Mouse (Mus musculus) forebrain, embryonic 14.5 days (tissue): ENCODE measurements at regions not wholly inside any gene's neighbourhood (a gene's known extent, or its start where the extent isn't known, plus 50 kb on each side); places are given as distances from the start of the nearest gene placed in this dataset.

Experiments used
- ATAC-seq: fragments of 200-750 bp; cut with Nextera tagmentation; 2 replicates; pipeline ENCODE4 v1.8.0; 2017; ENCODE audit warnings: mild to moderate bottlenecking, moderate library complexity
- DNase-seq: peaks from one replicate; pipeline ENCODE4 v3.0.0-alpha.2; 2015; ENCODE audit warnings: low spot score
- H3K27ac ChIP-seq: fragments of 300-500 bp; sonication (generic); 2 replicates; pipeline ENCODE4 v1.5.1; 2014; ENCODE audit warnings: low read depth, mild to moderate bottlenecking, control low read depth, low read length, moderate library complexity
- H3K27me3 ChIP-seq: fragments of 300-500 bp; sonication (generic); replicated peaks from 2 replicates; pipeline ENCODE4 v1.6.1; 2014; ENCODE audit warnings: low read length, control low read depth, mixed read lengths; ENCODE audit not compliant: control insufficient read depth, insufficient read depth
- H3K36me3 ChIP-seq: fragments of 300-500 bp; sonication (generic); 2 replicates; pipeline ENCODE4 v1.6.1; 2014; ENCODE audit warnings: low read length, control low read depth; ENCODE audit not compliant: control insufficient read depth, insufficient read depth
- H3K4me1 ChIP-seq: fragments of 300-500 bp; sonication (generic); 2 replicates; pipeline ENCODE4 v1.6.1; 2014; ENCODE audit warnings: antibody characterized with exemption, low read length, control low read depth; ENCODE audit not compliant: control insufficient read depth, insufficient read depth
- H3K4me2 ChIP-seq: fragments of 300-500 bp; sonication (generic); 2 replicates; pipeline ENCODE4 v1.6.1; 2014; ENCODE audit warnings: mild to moderate bottlenecking, control low read depth, low read length
- H3K4me3 ChIP-seq: fragments of 300-500 bp; sonication (generic); 2 replicates; pipeline ENCODE4 v1.5.1; 2014; ENCODE audit warnings: low read depth, low read length, control low read depth
- H3K9ac ChIP-seq: fragments of 300-500 bp; sonication (generic); 2 replicates; pipeline ENCODE4 v1.6.1; 2014; ENCODE audit warnings: mild to moderate bottlenecking, low read length, control low read depth, moderate library complexity
- H3K9me3 ChIP-seq: fragments of 300-500 bp; sonication (generic); replicated peaks from 2 replicates; pipeline ENCODE4 v1.6.1; 2016; ENCODE audit warnings: low read length, control low read depth, mixed read lengths; ENCODE audit not compliant: control insufficient read depth
- WGBS: fragments of 180-500 bp; shearing (Covaris S2); extraction: QIAGEN DNeasy Blood & Tissue Kit; methylation state at CpG from one replicate; pipeline ENCODE4 v1.1.7; 2014; 5-methylcytosine and 5-hydroxymethylcytosine counted together

DNA sequence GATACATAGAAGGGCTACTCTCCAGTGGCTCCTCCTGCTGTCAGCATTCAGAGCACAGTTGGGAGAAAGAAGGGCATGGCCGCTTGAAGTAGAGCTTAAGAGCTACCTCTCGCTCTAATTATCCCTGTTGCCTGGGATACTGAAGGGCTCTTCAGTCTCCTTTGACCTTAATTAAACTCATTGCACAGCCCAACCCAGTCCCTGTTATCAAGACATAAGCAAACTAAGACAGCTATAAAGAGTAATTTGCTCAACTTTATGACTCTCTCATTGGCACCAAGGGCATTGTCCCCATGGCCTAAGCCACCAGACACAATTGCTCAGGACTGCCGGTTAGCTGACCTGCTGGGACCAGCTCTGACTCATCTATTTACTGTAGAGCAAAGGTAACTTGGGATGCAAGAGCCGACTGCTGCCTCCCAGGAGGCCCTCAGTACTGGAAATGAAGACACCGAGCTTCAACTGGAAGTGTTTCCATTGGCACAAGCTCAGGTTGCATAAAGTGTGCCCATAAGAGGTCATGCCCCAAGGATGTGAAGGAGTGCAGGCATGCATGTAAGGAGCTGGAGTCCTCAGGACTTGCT lies 219.3 kb upstream of the Ccdc122 start:
- Histone ChIP-seq H3K4me2 (no peak overlapping the region), H3K9ac (no peak overlapping the region), H3K27me3 (no peaks in the 10 kb centered on the region), H3K4me1 (peaks cover 12% of the 10 kb centered on the region; the same call in 1 of the 2 replicates), H3K27ac (no peak overlapping the region), H3K9me3 (no peaks in the 10 kb centered on the region), H3K36me3 (no peaks in the 10 kb centered on the region), H3K4me3 (no peak overlapping the region)
- WGBS = 56% methylated on average over 5 of the region's 5 CpGs
- ATAC-seq (no peak), DNase-seq (no peak)

DNA sequence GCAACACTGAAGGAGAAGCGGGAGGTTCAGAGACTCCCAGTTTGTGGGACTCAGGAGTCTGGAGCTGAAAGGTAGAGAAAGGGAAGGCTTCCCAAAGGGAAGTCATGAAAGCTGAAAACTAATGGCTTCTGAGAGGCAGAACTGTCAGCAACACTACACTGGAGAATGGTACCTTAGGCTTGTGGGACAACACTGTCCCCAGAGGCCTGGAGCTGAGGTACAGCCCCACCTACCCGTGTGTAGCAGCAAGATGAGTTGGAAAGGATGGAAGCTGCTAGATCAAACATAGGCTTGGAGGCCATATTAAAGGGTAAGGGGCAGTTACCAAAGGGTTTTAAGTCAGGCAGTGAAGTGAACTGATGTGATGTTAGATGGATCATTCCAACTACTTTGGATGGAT lies 219.9 kb upstream of the Ccdc122 start:
- 90% methylated on average over 2 of the region's 2 CpGs for WGBS
- H3K27me3 ChIP-seq = no peaks in the 10 kb centered on the region

GRCm38 (mm10) chr14:76812155-76812875 lies 224.3 kb upstream of the Ccdc122 start:
- Histone ChIP-seq H3K4me2 (no peak overlapping the region), H3K36me3 (no peaks in the 10 kb centered on the region), H3K4me1 (no peaks in the 10 kb centered on the region), H3K9ac (no peak overlapping the region), H3K9me3 (no peaks in the 10 kb centered on the region), H3K4me3 (no peak overlapping the region), H3K27ac (no peak overlapping the region), H3K27me3 (no peaks in the 10 kb centered on the region)
- whole genome bisulfite sequencing = 72% methylated on average over 14 of the region's 14 CpGs
- no peak for ATAC-seq
- no peak for DNase-seq

More for the DNA sequence above, 219.9 kb upstream of the Ccdc122 start:
- no peak overlapping the region for H3K4me3 ChIP-seq
- H3K4me2 ChIP-seq = no peak overlapping the region
- DNase-seq = no peak
- H3K9ac ChIP-seq = no peak overlapping the region
- H3K36me3 ChIP-seq = no peaks in the 10 kb centered on the region
- ATAC-seq = no peak
- H3K4me1 ChIP-seq = peaks cover 12% of the 10 kb centered on the region; the same call in 1 of the 2 replicates
- no peaks in the 10 kb centered on the region for H3K9me3 ChIP-seq
- no peak overlapping the region for H3K27ac ChIP-seq

DNA sequence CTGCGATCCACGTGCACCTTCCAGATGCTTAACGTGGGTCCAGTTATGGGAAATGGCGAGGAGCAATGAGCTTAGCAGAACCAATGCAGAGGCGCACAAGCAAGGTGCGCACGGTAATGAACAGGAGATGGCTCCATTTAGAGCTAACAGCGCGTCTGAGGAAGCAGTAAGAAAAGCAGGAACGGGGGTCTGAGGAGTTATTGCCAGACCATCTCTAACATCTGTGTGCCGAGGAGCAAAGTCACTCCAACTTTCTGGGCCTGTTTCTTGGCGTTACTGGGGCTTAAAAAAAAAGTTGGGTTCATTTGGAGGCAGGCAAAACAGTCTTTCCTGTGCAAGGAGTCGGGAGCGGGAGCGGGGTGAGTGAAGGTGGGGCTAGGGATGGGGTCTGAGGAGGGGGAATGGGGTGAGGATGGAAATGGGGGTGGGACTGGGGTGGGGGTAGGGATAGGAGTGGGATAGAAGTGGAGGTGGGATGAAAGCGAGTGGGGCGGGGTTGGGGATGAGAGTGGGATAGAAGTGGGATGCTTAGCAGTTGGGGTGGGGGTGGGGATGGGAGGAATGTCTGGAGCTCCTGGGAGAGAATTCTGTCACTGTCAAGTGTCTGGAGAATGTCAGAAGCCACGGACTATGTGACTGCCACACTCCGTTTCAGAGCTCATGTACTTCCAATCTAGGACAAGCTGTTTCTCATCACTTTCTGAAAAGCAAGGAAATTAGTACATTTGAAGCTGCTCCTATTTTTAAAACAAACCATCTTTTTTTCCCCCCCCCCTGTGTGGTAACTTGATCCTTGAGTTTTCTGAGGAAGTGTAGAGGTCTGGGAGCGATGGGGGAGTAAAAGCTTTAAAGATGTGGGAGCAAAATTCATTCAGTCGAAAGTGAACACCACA lies 225.6 kb upstream of the Ccdc122 start:
- H3K4me2 ChIP-seq = no peak overlapping the region
- WGBS = 37% methylated on average over 21 of the region's 21 CpGs
- H3K27me3 ChIP-seq = no peaks in the 10 kb centered on the region
- H3K27ac ChIP-seq = no peak overlapping the region
- ATAC-seq (no peak), DNase-seq (no peak)
- no peak overlapping the region for H3K9ac ChIP-seq
- no peak overlapping the region for H3K4me3 ChIP-seq
- 0 out of 2 replicates have a peak, but pooled peaks cover 5% of the 10 kb centered on the region for H3K9me3 ChIP-seq
- no peaks in the 10 kb centered on the region for H3K36me3 ChIP-seq
- H3K4me1 ChIP-seq = no peaks in the 10 kb centered on the region

- no peak overlapping the region for H3K27ac ChIP-seq
- no peak for DNase-seq
- 0 out of 2 replicates have a peak, but pooled peaks cover 5% of the 10 kb centered on the region for H3K9me3 ChIP-seq
- 88% methylated on average over 3 of the region's 3 CpGs for WGBS
- no peaks in the 10 kb centered on the region for H3K36me3 ChIP-seq
- H3K4me1 ChIP-seq = no peaks in the 10 kb centered on the region
- no peak overlapping the region for H3K4me3 ChIP-seq
- no peaks in the 10 kb centered on the region for H3K27me3 ChIP-seq
- no peak overlapping the region for H3K4me2 ChIP-seq
- H3K9ac ChIP-seq = no peak overlapping the region
- ATAC-seq = no peak
Measured at GRCm38 (mm10) chr14:76810041-76810440, 226.5 kb upstream of the Ccdc122 start.

DNA sequence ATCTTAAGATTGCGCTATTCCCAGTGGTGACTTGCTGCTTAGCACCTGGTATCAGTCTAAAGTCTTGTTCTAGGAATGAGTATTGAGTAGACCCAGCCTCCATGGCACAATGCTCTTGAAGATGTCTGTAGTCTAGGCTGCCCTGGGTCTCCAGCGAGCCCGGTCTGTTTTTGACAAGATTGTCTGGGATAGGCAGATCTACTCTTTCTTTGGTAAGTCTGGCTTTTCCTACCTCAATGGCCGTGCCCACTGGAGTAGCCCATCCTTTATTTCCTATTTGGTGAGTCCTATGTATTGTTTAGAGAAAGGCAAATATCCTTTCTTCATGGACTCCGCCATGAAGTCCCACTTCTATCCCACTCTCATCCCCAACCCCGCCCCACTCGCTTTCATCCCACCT lies 227.2 kb upstream of the Ccdc122 start:
- DNase-seq (no peak), ATAC-seq (no peak)
- H3K4me2 ChIP-seq = no peak overlapping the region
- no peaks in the 10 kb centered on the region for H3K27me3 ChIP-seq
- H3K27ac ChIP-seq = no peak overlapping the region
- no peak overlapping the region for H3K4me3 ChIP-seq
- H3K9ac ChIP-seq = no peak overlapping the region
- H3K9me3 ChIP-seq = 0 out of 2 replicates have a peak, but pooled peaks cover 5% of the 10 kb centered on the region
- WGBS = 93% methylated on average over 7 of the region's 7 CpGs
- no peaks in the 10 kb centered on the region for H3K36me3 ChIP-seq
- H3K4me1 ChIP-seq = no peaks in the 10 kb centered on the region

- ATAC-seq (no peak), DNase-seq (no peak)
- H3K9ac ChIP-seq = no peak overlapping the region
- H3K27ac ChIP-seq = no peak overlapping the region
- H3K36me3 ChIP-seq = no peaks in the 10 kb centered on the region
- H3K27me3 ChIP-seq = no peaks in the 10 kb centered on the region
- no peak overlapping the region for H3K4me3 ChIP-seq
- no peak overlapping the region for H3K4me2 ChIP-seq
- H3K9me3 ChIP-seq = 0 out of 2 replicates have a peak, but pooled peaks cover 5% of the 10 kb centered on the region
- H3K4me1 ChIP-seq = no peaks in the 10 kb centered on the region
- 87% methylated on average over 13 of the region's 13 CpGs for WGBS
Measured at GRCm38 (mm10) chr14:76805151-76805785, 231.3 kb upstream of the Ccdc122 start.

- WGBS = 67% methylated on average over 6 of the region's 6 CpGs
- ATAC-seq = no peak
- Histone ChIP-seq H3K27me3 (no peaks in the 10 kb centered on the region), H3K4me3 (no peak overlapping the region), H3K9ac (no peak overlapping the region), H3K9me3 (0 out of 2 replicates have a peak, but pooled peaks cover 5% of the 10 kb centered on the region), H3K4me2 (no peak overlapping the region), H3K27ac (no peak overlapping the region), H3K4me1 (no peaks in the 10 kb centered on the region), H3K36me3 (no peaks in the 10 kb centered on the region)
- no peak for DNase-seq
Measured at GRCm38 (mm10) chr14:76804447-76805150, 232.0 kb upstream of the Ccdc122 start.
